Mouse (Mus musculus): ENCODE results near the gene C8g.

C8g gene

GRCm38 (mm10) chr2:25467606-25468303 lies 33.8 kb downstream of the C8g start:
- DNase-seq (ENCODE audit: low read depth, low spot score): no peak

GRCm38 (mm10) chr2:25465816-25466635 lies 35.5 kb downstream of the C8g start:
- peak; percentile 50 for DNase-seq (ENCODE audit: low read depth, low spot score)

- no peak for DNase-seq (ENCODE audit: low read depth, low spot score)
These were observed 36.3 kb downstream of the C8g start for GRCm38 (mm10) chr2:25465256-25465655.

- no peak for DNase-seq (ENCODE audit: low read depth, low spot score)
These were observed 37.9 kb downstream of the C8g start for GRCm38 (mm10) chr2:25463630-25464029.

GRCm38 (mm10) chr2:25461407-25461806 lies 40.1 kb downstream of the C8g start:
- DNase-seq (ENCODE audit: low read depth, low spot score): no peak

- DNase-seq (ENCODE audit: low read depth, low spot score): peak; percentile 99
These were observed 40.8 kb downstream of the C8g start, which contains the start of gene Paxx for GRCm38 (mm10) chr2:25460551-25461309. Paxx (minus strand) TSS chr2:25461094.

GRCm38 (mm10) chr2:25460135-25460534 lies 41.4 kb downstream of the C8g start:
- DNase-seq (ENCODE audit: low read depth, low spot score): peak; percentile 47

- DNase-seq (ENCODE audit: low read depth, low spot score): peak; percentile 39
These were observed 42.6 kb downstream of the C8g start for GRCm38 (mm10) chr2:25458911-25459310.

GRCm38 (mm10) chr2:25457022-25457896 lies 44.3 kb downstream of the C8g start:
- no peak for DNase-seq (ENCODE audit: low read depth, low spot score)

GRCm38 (mm10) chr2:25456205-25456953 lies 45.1 kb downstream of the C8g start, which contains the start of gene Clic3:
Clic3 (plus strand) TSS chr2:25456838.
- DNase-seq (ENCODE audit: low read depth, low spot score): no peak

- DNase-seq (ENCODE audit: low read depth, low spot score): no peak
These were observed 48.6 kb downstream of the C8g start for GRCm38 (mm10) chr2:25452951-25453350.

- DNase-seq (ENCODE audit: low read depth, low spot score): no peak
These were observed 50.5 kb downstream of the C8g start for GRCm38 (mm10) chr2:25450853-25451647.

Data from 3T3-L1 (cell line).